Mouse (Mus musculus): Measurements from ENCODE around the gene Gm20388. TPM values are rescaled to one million over a fixed set of nuclear protein-coding genes. Genes with fewer than 3 reads are reported as not detected.

The Gm20388 gene
- polyA plus RNA-seq, 1 experiment from 2014 or later: 5.3 TPM

DNA sequence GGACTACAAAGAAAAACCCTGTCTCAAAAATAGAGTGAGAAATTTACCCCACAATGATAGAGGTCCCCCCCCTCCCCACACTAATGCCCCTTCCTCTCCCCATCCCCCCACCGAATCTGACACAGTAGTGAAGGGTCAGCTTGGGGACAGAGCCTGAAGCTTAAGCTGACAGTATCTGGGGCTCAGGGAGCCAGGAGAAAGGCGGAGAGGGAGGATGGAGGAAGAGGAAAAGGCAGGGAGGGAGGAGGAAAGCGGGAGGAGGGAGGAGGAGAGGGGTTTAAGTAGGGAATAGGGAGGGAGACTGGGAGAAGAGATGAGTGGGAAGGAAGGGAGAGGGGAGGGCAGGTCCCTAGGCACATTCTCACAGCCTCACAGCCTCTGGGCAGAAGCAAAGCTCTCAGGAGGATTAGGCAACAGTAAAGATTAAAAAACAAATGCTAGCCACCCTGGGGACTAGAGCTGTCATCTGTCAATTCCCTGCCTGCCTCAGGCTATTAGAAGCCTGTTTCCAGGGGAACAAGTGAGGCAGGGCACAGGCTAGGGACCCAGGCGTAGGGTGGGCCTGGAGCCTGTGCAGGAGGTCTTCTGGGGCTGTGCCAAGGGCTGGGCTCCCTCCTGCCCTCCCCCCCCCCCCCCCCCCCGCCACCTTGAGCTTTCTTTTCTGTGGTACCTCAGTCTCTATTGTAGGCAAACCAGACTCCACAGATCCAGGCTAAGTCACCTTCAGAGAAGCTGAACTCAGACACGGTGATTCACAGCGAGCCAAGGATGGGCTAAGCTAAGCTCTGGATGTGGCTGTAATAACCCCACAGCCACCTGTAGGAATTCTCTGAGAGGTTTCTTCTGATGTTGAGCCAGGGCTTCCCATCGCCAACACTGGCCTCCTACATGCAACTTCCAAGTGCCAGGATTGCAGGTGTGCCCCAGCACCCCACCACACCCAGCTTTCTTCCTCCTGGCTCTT lies 706.3 kb downstream of the Gm20388 start:
- H3K4me2 ChIP-seq: no peak overlapping the region
- peaks cover 19% of the 10 kb centered on the region for H3K4me1 ChIP-seq (replicated peaks; ENCODE audit: control insufficient read depth, insufficient read depth, low read length)
- no peaks in the 10 kb centered on the region for H3K9me3 ChIP-seq (ENCODE audit: control insufficient read depth, low read length)
- H3K36me3 ChIP-seq (ENCODE audit: control insufficient read depth, insufficient read depth, low read length): no peaks in the 10 kb centered on the region
- WGBS: 46% methylated on average over 7 of the region's 8 CpGs
- no peaks in the 10 kb centered on the region for H3K27me3 ChIP-seq (replicated peaks; ENCODE audit: control insufficient read depth, insufficient read depth, low read length)
- ATAC-seq (replicated peaks; ENCODE audit: low FRiP score): no peak
- DNase-seq (ENCODE audit: low spot score): no peak
- H3K9ac ChIP-seq (ENCODE audit: low read depth, low read length): no peak overlapping the region
- no peak overlapping the region for H3K27ac ChIP-seq (ENCODE audit: low read depth, low read length)
- H3K4me3 ChIP-seq (ENCODE audit: low read depth, low read length): no peak overlapping the region

GRCm38 (mm10) chr8:120618110-120618509 lies 707.5 kb downstream of the Gm20388 start:
- no peak overlapping the region for H3K27ac ChIP-seq (ENCODE audit: low read depth, low read length)
- no peaks in the 10 kb centered on the region for H3K36me3 ChIP-seq (ENCODE audit: control insufficient read depth, insufficient read depth, low read length)
- no peaks in the 10 kb centered on the region for H3K9me3 ChIP-seq (ENCODE audit: control insufficient read depth, low read length)
- H3K27me3 ChIP-seq (replicated peaks; ENCODE audit: control insufficient read depth, insufficient read depth, low read length): no peaks in the 10 kb centered on the region
- no peak overlapping the region for H3K9ac ChIP-seq (ENCODE audit: low read depth, low read length)
- H3K4me3 ChIP-seq (ENCODE audit: low read depth, low read length): no peak overlapping the region
- H3K4me2 ChIP-seq: no peak overlapping the region
- DNase-seq (ENCODE audit: low spot score): peak; percentile 75
- 3% methylated on average over 6 of the region's 6 CpGs for WGBS
- ATAC-seq (replicated peaks; ENCODE audit: low FRiP score): peak; percentile 56
- H3K4me1 ChIP-seq (replicated peaks; ENCODE audit: control insufficient read depth, insufficient read depth, low read length): peaks cover 22% of the 10 kb centered on the region

GRCm38 (mm10) chr8:120619235-120620180 lies 708.9 kb downstream of the Gm20388 start:
- Histone ChIP-seq H3K4me2 (0 out of 2 replicates have a peak overlapping the region, but pooled peaks have one; percentile 3), H3K4me3 (ENCODE audit: low read depth, low read length) (no peak overlapping the region), H3K9ac (ENCODE audit: low read depth, low read length) (no peak overlapping the region), H3K4me1 (replicated peaks; ENCODE audit: control insufficient read depth, insufficient read depth, low read length) (peaks cover 32% of the 10 kb centered on the region), H3K9me3 (ENCODE audit: control insufficient read depth, low read length) (no peaks in the 10 kb centered on the region), H3K27ac (ENCODE audit: low read depth, low read length) (no peak overlapping the region), H3K27me3 (replicated peaks; ENCODE audit: control insufficient read depth, insufficient read depth, low read length) (no peaks in the 10 kb centered on the region), H3K36me3 (ENCODE audit: control insufficient read depth, insufficient read depth, low read length) (no peaks in the 10 kb centered on the region)
- DNase-seq (ENCODE audit: low spot score) (no peak), ATAC-seq (replicated peaks; ENCODE audit: low FRiP score) (no peak)
- 66% methylated on average over 11 of the region's 11 CpGs for WGBS

DNA sequence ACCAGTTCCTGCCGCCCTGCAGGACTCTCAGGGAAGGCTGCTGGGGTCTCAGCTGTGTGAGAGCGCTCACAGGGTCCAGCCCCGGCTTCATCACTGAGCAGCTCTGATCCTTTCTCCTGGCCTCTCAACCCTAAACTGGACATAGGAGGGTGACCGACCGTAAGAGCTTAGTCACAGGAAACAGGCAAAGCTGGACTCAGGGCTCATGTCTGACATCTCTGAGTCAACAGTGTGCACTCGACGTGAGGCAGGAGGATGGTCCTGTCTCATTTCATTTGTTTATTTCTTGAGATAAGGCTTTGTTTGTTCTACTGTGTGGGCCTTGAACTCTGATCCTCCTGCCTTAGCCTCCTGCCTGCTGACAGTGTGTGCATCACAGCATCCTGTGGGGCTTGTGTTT lies 709.8 kb downstream of the Gm20388 start:
- H3K4me1 ChIP-seq (replicated peaks; ENCODE audit: control insufficient read depth, insufficient read depth, low read length): peaks cover 32% of the 10 kb centered on the region

DNA sequence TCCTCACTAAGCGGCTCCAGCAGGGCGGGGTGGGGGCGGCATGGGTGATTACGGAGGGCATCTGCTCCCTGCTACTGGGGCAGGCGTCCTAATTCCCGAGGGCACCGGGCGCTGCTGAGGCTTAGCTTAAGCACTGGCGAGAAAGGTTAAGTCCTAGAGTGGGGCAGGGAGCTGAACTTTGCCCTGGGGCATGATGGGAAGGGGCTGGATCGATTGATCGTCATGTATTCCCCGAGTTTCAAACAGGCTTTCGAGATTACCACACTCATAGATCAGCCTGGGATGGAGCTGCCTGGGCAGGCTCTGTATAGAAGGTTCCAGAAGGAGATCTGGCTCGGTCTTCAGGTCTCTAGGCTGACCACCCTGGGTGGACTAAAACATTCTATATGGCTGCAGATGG lies 711.5 kb downstream of the Gm20388 start:
- Histone ChIP-seq H3K4me3 (ENCODE audit: low read depth, low read length) (no peak overlapping the region), H3K36me3 (ENCODE audit: control insufficient read depth, insufficient read depth, low read length) (no peaks in the 10 kb centered on the region), H3K9me3 (ENCODE audit: control insufficient read depth, low read length) (no peaks in the 10 kb centered on the region), H3K4me2 (no peak overlapping the region), H3K9ac (ENCODE audit: low read depth, low read length) (no peak overlapping the region), H3K27ac (ENCODE audit: low read depth, low read length) (peak overlapping the region; percentile 65), H3K27me3 (replicated peaks; ENCODE audit: control insufficient read depth, insufficient read depth, low read length) (no peaks in the 10 kb centered on the region), H3K4me1 (replicated peaks; ENCODE audit: control insufficient read depth, insufficient read depth, low read length) (peaks cover 32% of the 10 kb centered on the region)
- ATAC-seq (replicated peaks; ENCODE audit: low FRiP score): no peak
- no peak for DNase-seq (ENCODE audit: low spot score)
- 66% methylated on average over 14 of the region's 14 CpGs for WGBS

More for the DNA sequence above, 709.8 kb downstream of the Gm20388 start:
- Histone ChIP-seq H3K27me3 (replicated peaks; ENCODE audit: control insufficient read depth, insufficient read depth, low read length) (no peaks in the 10 kb centered on the region), H3K36me3 (ENCODE audit: control insufficient read depth, insufficient read depth, low read length) (no peaks in the 10 kb centered on the region), H3K4me3 (ENCODE audit: low read depth, low read length) (no peak overlapping the region), H3K9me3 (ENCODE audit: control insufficient read depth, low read length) (no peaks in the 10 kb centered on the region), H3K4me2 (no peak overlapping the region), H3K27ac (ENCODE audit: low read depth, low read length) (no peak overlapping the region), H3K9ac (ENCODE audit: low read depth, low read length) (no peak overlapping the region)
- WGBS: 44% methylated on average over 7 of the region's 7 CpGs
- ATAC-seq (replicated peaks; ENCODE audit: low FRiP score) (no peak), DNase-seq (ENCODE audit: low spot score) (no peak)

GRCm38 (mm10) chr8:120623608-120624007 lies 713.0 kb downstream of the Gm20388 start:
- 43% methylated on average over 2 of the region's 2 CpGs for WGBS

DNA sequence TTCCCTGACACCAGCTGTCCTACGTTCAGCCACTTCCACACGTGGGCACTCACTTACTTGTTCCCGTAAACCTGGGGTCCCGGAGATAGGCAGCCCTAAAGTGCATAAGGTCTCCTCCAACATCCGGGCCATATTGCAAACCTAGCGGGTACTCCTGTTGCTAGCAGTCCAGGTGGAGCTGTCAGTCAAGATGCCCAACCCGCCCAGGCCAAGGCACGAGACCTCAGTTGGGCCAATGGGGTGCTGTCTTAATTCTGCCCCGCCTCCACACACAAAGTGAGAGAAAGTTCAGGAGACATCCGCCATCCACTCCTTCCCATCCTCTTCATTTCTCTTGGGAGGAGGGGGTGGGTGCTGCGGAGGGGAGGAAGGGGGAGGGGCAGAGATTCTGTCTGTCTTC lies 715.8 kb downstream of the Gm20388 start:
- H3K4me3 ChIP-seq (ENCODE audit: low read depth, low read length): no peak overlapping the region
- peaks cover 17% of the 10 kb centered on the region for H3K4me1 ChIP-seq (replicated peaks; ENCODE audit: control insufficient read depth, insufficient read depth, low read length)
- WGBS: 65% methylated on average over 11 of the region's 11 CpGs
- H3K27me3 ChIP-seq (replicated peaks; ENCODE audit: control insufficient read depth, insufficient read depth, low read length): peaks cover 14% of the 10 kb centered on the region
- H3K9me3 ChIP-seq (ENCODE audit: control insufficient read depth, low read length): no peaks in the 10 kb centered on the region
- DNase-seq (ENCODE audit: low spot score): no peak
- H3K27ac ChIP-seq (ENCODE audit: low read depth, low read length): no peak overlapping the region
- no peak overlapping the region for H3K4me2 ChIP-seq
- ATAC-seq (replicated peaks; ENCODE audit: low FRiP score): 0 out of 2 replicates have a peak, but pooled peaks have one; percentile 39
- H3K36me3 ChIP-seq (ENCODE audit: control insufficient read depth, insufficient read depth, low read length): no peaks in the 10 kb centered on the region
- H3K9ac ChIP-seq (ENCODE audit: low read depth, low read length): no peak overlapping the region

More at GRCm38 (mm10) chr8:120623608-120624007, 713.0 kb downstream of the Gm20388 start:
- no peak overlapping the region; the same call in 1 of the 2 replicates for H3K4me2 ChIP-seq
- no peaks in the 10 kb centered on the region for H3K36me3 ChIP-seq (ENCODE audit: control insufficient read depth, insufficient read depth, low read length)
- no peak overlapping the region for H3K9ac ChIP-seq (ENCODE audit: low read depth, low read length)
- DNase-seq (ENCODE audit: low spot score) (no peak), ATAC-seq (replicated peaks; ENCODE audit: low FRiP score) (peak; percentile 80)
- 0 out of 2 replicates have a peak overlapping the region, but pooled peaks have one; percentile 43 for H3K27ac ChIP-seq (ENCODE audit: low read depth, low read length)
- no peaks in the 10 kb centered on the region for H3K27me3 ChIP-seq (replicated peaks; ENCODE audit: control insufficient read depth, insufficient read depth, low read length)
- no peak overlapping the region for H3K4me3 ChIP-seq (ENCODE audit: low read depth, low read length)
- H3K4me1 ChIP-seq (replicated peaks; ENCODE audit: control insufficient read depth, insufficient read depth, low read length): peaks cover 30% of the 10 kb centered on the region
- H3K9me3 ChIP-seq (ENCODE audit: control insufficient read depth, low read length): no peaks in the 10 kb centered on the region

- Histone ChIP-seq H3K9ac (ENCODE audit: low read depth, low read length) (no peak overlapping the region), H3K4me1 (replicated peaks; ENCODE audit: control insufficient read depth, insufficient read depth, low read length) (peaks cover 10% of the 10 kb centered on the region)
Observed at GRCm38 (mm10) chr8:120627298-120627697, 716.7 kb downstream of the Gm20388 start.

More at GRCm38 (mm10) chr8:120627298-120627697, 716.7 kb downstream of the Gm20388 start:
- H3K27me3 ChIP-seq (replicated peaks; ENCODE audit: control insufficient read depth, insufficient read depth, low read length): peaks cover 21% of the 10 kb centered on the region
- DNase-seq (ENCODE audit: low spot score): no peak
- no peak overlapping the region for H3K4me3 ChIP-seq (ENCODE audit: low read depth, low read length)
- H3K4me2 ChIP-seq: no peak overlapping the region
- WGBS: 86% methylated on average over 5 of the region's 5 CpGs
- H3K9me3 ChIP-seq (ENCODE audit: control insufficient read depth, low read length): no peaks in the 10 kb centered on the region
- H3K36me3 ChIP-seq (ENCODE audit: control insufficient read depth, insufficient read depth, low read length): no peaks in the 10 kb centered on the region
- ATAC-seq (replicated peaks; ENCODE audit: low FRiP score): no peak
- H3K27ac ChIP-seq (ENCODE audit: low read depth, low read length): no peak overlapping the region
